Mouse (Mus musculus): ENCODE measurements at regions not wholly inside any gene's neighbourhood (a gene's known extent, or its start where the extent isn't known, plus 50 kb on each side); places are given as distances from the start of the nearest gene placed in this dataset.

GRCm38 (mm10) chr3:19882623-19883022, 74.2 kb upstream of the Cp start:
- no peak for TF ChIP-seq CTCF (conservative IDR thresholded peaks at IDR 0.05; ENCODE audit: low read length)
- TF ChIP-seq POU5F1 (IDR thresholded peaks at IDR 0.05; ENCODE audit: borderline replicate concordance, low read length): no peak
- TF ChIP-seq NANOG (IDR thresholded peaks at IDR 0.05; ENCODE audit: borderline replicate concordance, low read length): no peak
